Mouse (Mus musculus) neutrophil, adult 5-6 weeks (primary cell): ENCODE measurements around the gene Ttc9. TPM values are rescaled to one million over a fixed set of nuclear protein-coding genes. Genes with fewer than 3 reads are reported as not detected.

Experiments used
- ATAC-seq: fragments of 151-379, 151-347 bp; 2 replicates; pipeline ENCODE4 v1.8.0; 2017; ENCODE audit warnings: mild to moderate bottlenecking, moderate TSS enrichment; ENCODE audit not compliant: insufficient number of reproducible peaks, poor library complexity, low FRiP score, severe bottlenecking; ENCODE audit errors: extremely low read depth
- total RNA-seq: library from RNA; stranded (forward); fragments of 200-1000 nt; gene quantifications from 2 replicates; pipeline ENCODE4 v1.2.3, GENCODE M21; 2017

The Ttc9 gene
- total RNA-seq, 1 experiment from 2014 or later, result not detected

DNA sequence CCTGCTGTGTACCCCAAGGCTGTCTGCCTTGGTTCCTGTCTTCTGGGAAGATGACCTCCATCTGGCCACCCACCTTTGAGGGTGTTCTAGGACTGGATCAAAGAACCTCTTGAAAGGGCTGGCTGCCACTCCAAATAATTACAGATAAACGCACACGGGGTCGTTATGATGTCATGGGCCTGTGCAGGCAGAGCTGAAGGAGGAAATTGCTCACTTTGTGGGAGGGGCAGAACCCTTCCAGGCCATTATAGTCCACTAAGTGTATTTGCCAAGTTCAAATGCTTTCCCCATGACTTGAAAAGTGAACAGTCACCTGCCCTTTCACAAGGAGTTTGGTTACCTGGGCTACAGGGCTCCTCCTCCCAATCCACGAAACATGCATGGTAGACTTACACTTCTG, 67.0 kb downstream of the Ttc9 start:
- ATAC-seq, result no peak

DNA sequence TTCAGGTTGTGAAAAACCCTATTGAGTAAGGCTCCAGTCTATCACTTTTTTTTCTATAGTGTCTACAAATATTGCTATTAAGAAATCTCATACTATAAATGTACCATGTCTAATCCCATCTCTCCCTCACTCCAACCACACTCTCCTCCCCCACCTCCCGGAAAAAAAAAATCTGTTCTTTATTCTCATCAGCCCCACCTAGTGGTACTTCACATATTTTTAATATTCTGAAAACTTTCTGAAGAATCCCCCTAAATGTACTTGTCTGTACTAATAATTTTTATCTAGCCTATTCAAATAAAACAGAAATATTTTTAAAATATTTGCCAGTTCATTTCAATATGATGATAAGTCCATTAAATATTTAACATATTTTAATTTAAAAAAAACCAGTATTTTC, 71.9 kb downstream of the Ttc9 start:
- no peak for ATAC-seq

DNA sequence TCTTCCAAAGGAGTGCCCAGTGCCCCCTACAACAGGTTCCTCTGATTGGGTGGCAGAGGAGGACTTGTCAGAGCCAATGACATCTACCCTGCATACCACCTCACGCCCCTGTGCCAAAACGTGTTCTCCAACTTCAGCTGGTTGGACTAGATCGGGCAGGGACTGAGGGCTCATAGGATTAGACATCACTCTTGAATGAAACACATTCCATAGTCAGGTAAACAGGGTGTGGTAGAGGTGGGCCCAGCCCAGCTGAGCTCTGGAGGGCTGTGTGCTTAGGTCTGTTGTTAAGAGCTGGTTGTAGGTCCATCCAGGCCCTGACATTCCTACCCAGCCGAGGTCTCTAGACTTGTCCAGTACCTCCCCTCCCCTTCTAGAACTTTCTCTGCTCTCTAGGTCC, 81.6 kb downstream of the Ttc9 start:
- ATAC-seq, result no peak

Other genes starting within 250 kb of the Ttc9 start
- 2.0 and 2.5 TPM in 2 replicates for gene Adam4, start 209.3 kb upstream of the Ttc9 start, total RNA-seq
- gene Cox16, start 146.1 kb upstream of the Ttc9 start, total RNA-seq, result 61.4 and 65.4 TPM in 2 replicates
- 20.5 and 25.6 TPM in 2 replicates for gene Gm20498, start 98.3 kb upstream of the Ttc9 start, total RNA-seq
- gene Synj2bp, start 98.3 kb upstream of the Ttc9 start, total RNA-seq, result 40.0 and 40.6 TPM in 2 replicates
- 0.12 and 0.47 TPM in 2 replicates for gene Adam21, start 62.8 kb upstream of the Ttc9 start, total RNA-seq
- 49.2 and 52.9 TPM in 2 replicates for gene Med6, start 36.2 kb upstream of the Ttc9 start, total RNA-seq
- 26.3 and 30.1 TPM in 2 replicates for gene Map3k9, start 149.9 kb downstream of the Ttc9 start, total RNA-seq
- 27.6 and 37.4 TPM in 2 replicates for gene Pcnx, start 228.8 kb downstream of the Ttc9 start, total RNA-seq